Mouse (Mus musculus): ENCODE results near the gene Gabpa.

DNA sequence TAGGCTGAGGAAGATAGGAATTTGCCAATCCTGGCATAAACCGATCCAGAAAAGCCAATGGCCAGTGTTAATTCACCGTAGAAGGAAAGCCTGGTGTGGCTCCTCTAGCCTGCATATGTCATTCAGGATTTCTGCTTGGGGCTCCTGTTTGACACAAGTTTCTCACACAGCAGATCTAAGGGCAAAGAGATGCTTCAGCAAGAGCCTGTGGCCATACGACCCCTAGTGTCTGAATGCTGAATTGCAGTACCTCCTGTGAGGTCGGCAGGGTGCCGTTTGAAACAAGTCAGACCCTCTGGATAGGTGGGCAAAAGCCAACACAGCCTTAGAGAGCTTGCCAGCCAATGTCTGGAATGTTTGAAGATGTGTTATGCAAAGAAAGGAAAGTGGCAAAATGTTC, 44.4 kb downstream of the Gabpa start:
- TF ChIP-seq CTCF (IDR thresholded peaks at IDR 0.05; ENCODE audit: low read depth, low read length) (peak; percentile 82), TAL1 (conservative IDR thresholded peaks at IDR 0.05; ENCODE audit: low read depth, low read length) (no peak)
